Mouse (Mus musculus) forebrain, postnatal 0 days (tissue): ENCODE data around the gene Wwox. TPM values are rescaled to one million over a fixed set of nuclear protein-coding genes. Genes with fewer than 3 reads are reported as not detected.

Experiments used
- ATAC-seq: fragments of 200-750 bp; cut with Nextera tagmentation; 2 replicates; pipeline ENCODE4 v1.8.0; 2017; ENCODE audit warnings: mild to moderate bottlenecking, moderate library complexity
- DNase-seq: peaks from one replicate; pipeline ENCODE4 v3.0.0-alpha.2; 2015
- H3K27ac ChIP-seq: fragments of 300-500 bp; sonication (generic); 2 replicates; pipeline ENCODE4 v1.5.1; 2014; ENCODE audit warnings: low read depth, mild to moderate bottlenecking, antibody characterized with exemption, low read length, moderate library complexity, mixed read lengths
- H3K27me3 ChIP-seq: fragments of 300-500 bp; sonication (generic); 2 replicates; pipeline ENCODE4 v1.6.1; 2014; ENCODE audit warnings: mild to moderate bottlenecking, low read length, mixed read lengths; ENCODE audit not compliant: insufficient read depth
- H3K36me3 ChIP-seq: fragments of 300-500 bp; sonication (generic); 2 replicates; pipeline ENCODE4 v1.6.1; 2014; ENCODE audit warnings: mild to moderate bottlenecking, moderate library complexity; ENCODE audit not compliant: insufficient read depth
- H3K4me1 ChIP-seq: fragments of 300-500 bp; sonication (generic); 2 replicates; pipeline ENCODE4 v1.6.1; 2014; ENCODE audit warnings: antibody characterized with exemption; ENCODE audit not compliant: insufficient read depth
- H3K4me2 ChIP-seq: fragments of 300-500 bp; sonication (generic); 2 replicates; pipeline ENCODE4 v1.6.1; 2014; ENCODE audit warnings: low read depth, mild to moderate bottlenecking, moderate library complexity
- H3K4me3 ChIP-seq: fragments of 300-500 bp; sonication (generic); 2 replicates; pipeline ENCODE4 v1.5.1; 2014; ENCODE audit warnings: low read depth, low read length, mixed read lengths
- H3K9ac ChIP-seq: fragments of 300-500 bp; sonication (generic); 2 replicates; pipeline ENCODE4 v1.6.1; 2014; ENCODE audit warnings: mild to moderate bottlenecking
- H3K9me3 ChIP-seq: fragments of 300-500 bp; sonication (generic); 2 replicates; pipeline ENCODE4 v1.6.1; 2016; ENCODE audit warnings: low read length
- CTCF ChIP-seq: sonication (generic); IDR thresholded peaks from 2 replicates; pipeline ENCODE4 v1.5.1; 2016; ENCODE audit warnings: antibody characterized with exemption, control low read depth, low read depth
- WGBS: fragments of 180-500 bp; shearing (Covaris S2); extraction: QIAGEN DNeasy Blood & Tissue Kit; methylation state at CpG from one replicate; pipeline ENCODE4 v1.1.7; 2014; 5-methylcytosine and 5-hydroxymethylcytosine counted together
- polyA plus RNA-seq: library from polyadenylated mRNA; unstranded; fragments of >200 nt; fragmentation: Nextera tagmentation; extraction: Ambion mirVana; gene quantifications from 2 replicates; pipeline ENCODE4 v1.2.1, GENCODE M21; 2015
- total RNA-seq: library from RNA; depleted of rRNA; stranded (reverse); fragments of >200 nt; gene quantifications from 2 replicates; pipeline ENCODE4 v1.2.3, GENCODE M21; 2014

The Wwox gene
- total and polyA plus RNA-seq, 2 experiments from 2014 or later: 13.2 to 17.3 TPM

- Histone ChIP-seq H3K36me3 (no peaks in the 10 kb centered on the region), H3K4me2 (peak overlapping the region; percentile 27; the same call in 1 of the 2 replicates), H3K4me1 (0 out of 2 replicates have a peak, but pooled peaks cover 3% of the 10 kb centered on the region), H3K9me3 (no peaks in the 10 kb centered on the region), H3K27me3 (no peaks in the 10 kb centered on the region; the same call in 1 of the 2 replicates), H3K27ac (no peak overlapping the region), H3K9ac (no peak overlapping the region), H3K4me3 (no peak overlapping the region)
- no peak for TF ChIP-seq CTCF
- ATAC-seq: no peak
- 56% methylated on average over 6 of the region's 6 CpGs for WGBS
- no peak for DNase-seq
These were observed 334.9 kb downstream of the Wwox start for GRCm38 (mm10) chr8:114774415-114774775.

GRCm38 (mm10) chr8:114775543-114775942 lies 336.1 kb downstream of the Wwox start:
- 0 out of 2 replicates have a peak, but pooled peaks cover 3% of the 10 kb centered on the region for H3K4me1 ChIP-seq
- no peak overlapping the region for H3K4me3 ChIP-seq
- no peak overlapping the region for H3K9ac ChIP-seq
- ATAC-seq (no peak), DNase-seq (no peak)
- no peak overlapping the region for H3K27ac ChIP-seq
- H3K27me3 ChIP-seq: no peaks in the 10 kb centered on the region; the same call in 1 of the 2 replicates
- 86% methylated on average over 8 of the region's 8 CpGs for WGBS
- no peak overlapping the region for H3K4me2 ChIP-seq
- no peaks in the 10 kb centered on the region for H3K36me3 ChIP-seq
- TF ChIP-seq CTCF: no peak
- no peaks in the 10 kb centered on the region for H3K9me3 ChIP-seq

- no peak for DNase-seq
- no peaks in the 10 kb centered on the region for H3K9me3 ChIP-seq
- no peaks in the 10 kb centered on the region; the same call in 1 of the 2 replicates for H3K27me3 ChIP-seq
- H3K4me1 ChIP-seq: 0 out of 2 replicates have a peak, but pooled peaks cover 3% of the 10 kb centered on the region
- ATAC-seq: no peak
- WGBS: 97% methylated on average over 9 of the region's 9 CpGs
- no peak overlapping the region for H3K27ac ChIP-seq
- no peak for TF ChIP-seq CTCF
- no peaks in the 10 kb centered on the region for H3K36me3 ChIP-seq
- no peak overlapping the region for H3K4me2 ChIP-seq
- H3K9ac ChIP-seq: no peak overlapping the region
- no peak overlapping the region for H3K4me3 ChIP-seq
These were observed 337.2 kb downstream of the Wwox start for GRCm38 (mm10) chr8:114776696-114777095.

- Histone ChIP-seq H3K4me1 (0 out of 2 replicates have a peak, but pooled peaks cover 1% of the 10 kb centered on the region), H3K27me3 (no peaks in the 10 kb centered on the region; the same call in 1 of the 2 replicates), H3K27ac (no peak overlapping the region), H3K9ac (no peak overlapping the region), H3K4me2 (no peak overlapping the region), H3K9me3 (no peaks in the 10 kb centered on the region), H3K36me3 (no peaks in the 10 kb centered on the region), H3K4me3 (no peak overlapping the region)
- DNase-seq (no peak), ATAC-seq (no peak)
- no peak for TF ChIP-seq CTCF
- WGBS: 72% methylated on average over 10 of the region's 10 CpGs
These were observed 338.0 kb downstream of the Wwox start for GRCm38 (mm10) chr8:114777271-114777980.

- Histone ChIP-seq H3K9ac (no peak overlapping the region), H3K27ac (no peak overlapping the region), H3K9me3 (no peaks in the 10 kb centered on the region), H3K4me2 (no peak overlapping the region), H3K4me1 (no peaks in the 10 kb centered on the region), H3K4me3 (no peak overlapping the region), H3K27me3 (no peaks in the 10 kb centered on the region; the same call in 1 of the 2 replicates), H3K36me3 (no peaks in the 10 kb centered on the region)
- ATAC-seq (no peak), DNase-seq (no peak)
- 84% methylated on average over 9 of the region's 9 CpGs for WGBS
- no peak for TF ChIP-seq CTCF
These were observed 339.5 kb downstream of the Wwox start for GRCm38 (mm10) chr8:114779002-114779401.

GRCm38 (mm10) chr8:114783321-114783720 lies 343.9 kb downstream of the Wwox start:
- Histone ChIP-seq H3K27ac (no peak overlapping the region), H3K9ac (no peak overlapping the region), H3K27me3 (no peaks in the 10 kb centered on the region; the same call in 1 of the 2 replicates), H3K36me3 (no peaks in the 10 kb centered on the region), H3K4me1 (no peaks in the 10 kb centered on the region), H3K4me2 (no peak overlapping the region), H3K4me3 (no peak overlapping the region), H3K9me3 (no peaks in the 10 kb centered on the region)
- ATAC-seq: no peak
- WGBS: 85% methylated on average over 8 of the region's 8 CpGs
- no peak for DNase-seq
- no peak for TF ChIP-seq CTCF

GRCm38 (mm10) chr8:114785834-114786233 lies 346.4 kb downstream of the Wwox start:
- no peak for TF ChIP-seq CTCF
- Histone ChIP-seq H3K9ac (no peak overlapping the region), H3K9me3 (no peaks in the 10 kb centered on the region), H3K36me3 (no peaks in the 10 kb centered on the region), H3K4me1 (no peaks in the 10 kb centered on the region), H3K27me3 (no peaks in the 10 kb centered on the region; the same call in 1 of the 2 replicates), H3K4me2 (no peak overlapping the region), H3K27ac (no peak overlapping the region), H3K4me3 (no peak overlapping the region)
- ATAC-seq (no peak), DNase-seq (no peak)
- WGBS: 76% methylated on average over 11 of the region's 11 CpGs
